Mouse (Mus musculus): ENCODE results near the gene Uqcr10. TPM values are rescaled to one million over a fixed set of nuclear protein-coding genes. Genes with fewer than 3 reads are reported as not detected.

Uqcr10 gene
- polyA plus RNA-seq, 1 experiment from 2014 or later, result 1,777 TPM

DNA sequence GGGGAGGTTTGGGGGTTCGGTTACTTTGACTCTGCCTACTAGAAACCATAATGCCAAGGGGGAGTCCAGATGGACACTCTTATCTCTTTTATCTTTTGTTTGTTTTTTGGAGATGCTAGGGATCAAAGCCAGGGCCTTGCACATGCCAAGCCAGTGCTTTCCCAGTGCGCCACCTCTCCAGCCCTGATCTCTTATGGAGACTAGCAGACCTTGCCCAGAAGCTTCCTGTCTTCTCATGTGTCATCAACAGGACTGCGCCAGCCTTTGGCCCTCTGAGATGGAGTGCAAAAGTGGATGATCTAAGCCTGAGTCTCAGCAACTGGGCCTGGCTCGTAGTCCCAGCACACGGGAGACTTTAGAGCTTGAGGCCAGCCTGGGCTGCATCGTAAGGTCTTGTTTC lies 28.4 kb downstream of the Uqcr10 start:
- Histone ChIP-seq H3K36me3 (peaks cover 81% of the 10 kb centered on the region), H3K4me1 (peaks cover 30% of the 10 kb centered on the region), H3K9ac (no peak overlapping the region), H3K9me3 (no peaks in the 10 kb centered on the region), H3K4me2 (no peak overlapping the region), H3K27ac (replicated peaks) (no peak overlapping the region), H3K4me3 (no peak overlapping the region), H3K27me3 (replicated peaks) (no peaks in the 10 kb centered on the region)
- WGBS, result 87% methylated on average over 6 of the region's 6 CpGs
- ATAC-seq (ENCODE audit: extremely low read depth, insufficient number of reproducible peaks, low FRiP score, low TSS enrichment), result no peak

- no peak overlapping the region for H3K4me3 ChIP-seq
- peaks cover 28% of the 10 kb centered on the region for H3K4me1 ChIP-seq
- no peak for ATAC-seq (ENCODE audit: extremely low read depth, insufficient number of reproducible peaks, low FRiP score, low TSS enrichment)
- no peak overlapping the region for H3K27ac ChIP-seq (replicated peaks)
- H3K9me3 ChIP-seq, result no peaks in the 10 kb centered on the region
- peaks cover 83% of the 10 kb centered on the region for H3K36me3 ChIP-seq
- H3K4me2 ChIP-seq, result no peak overlapping the region
- H3K27me3 ChIP-seq (replicated peaks), result no peaks in the 10 kb centered on the region
- WGBS, result 85% methylated on average over 6 of the region's 6 CpGs
- no peak overlapping the region for H3K9ac ChIP-seq
Observed at GRCm38 (mm10) chr11:4675126-4675562, 29.0 kb downstream of the Uqcr10 start.

DNA sequence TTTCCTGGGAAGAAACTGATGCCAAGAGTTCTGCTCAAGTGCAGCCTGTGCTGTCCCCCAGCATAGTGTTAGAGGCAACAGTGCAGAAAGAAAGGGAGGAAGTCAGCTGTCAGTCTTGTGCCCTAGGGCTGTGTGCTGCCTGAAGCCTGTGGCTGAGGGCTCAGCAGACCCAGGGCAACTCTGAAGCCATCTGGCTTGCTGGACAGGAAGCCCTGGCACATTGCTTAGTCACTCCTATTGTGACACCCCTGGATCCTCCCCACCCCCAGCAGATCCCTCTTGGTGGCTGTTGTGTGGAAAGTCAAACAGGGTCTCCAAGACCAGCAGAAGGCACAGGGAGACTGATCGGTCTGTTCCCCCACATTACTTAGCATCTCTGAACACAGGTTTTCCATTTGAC lies 29.5 kb downstream of the Uqcr10 start:
- Histone ChIP-seq H3K4me3 (no peak overlapping the region), H3K9ac (no peak overlapping the region), H3K4me2 (no peak overlapping the region), H3K27ac (replicated peaks) (no peak overlapping the region), H3K4me1 (peaks cover 23% of the 10 kb centered on the region), H3K27me3 (replicated peaks) (no peaks in the 10 kb centered on the region), H3K36me3 (peaks cover 81% of the 10 kb centered on the region), H3K9me3 (no peaks in the 10 kb centered on the region)
- ATAC-seq (ENCODE audit: extremely low read depth, insufficient number of reproducible peaks, low FRiP score, low TSS enrichment), result no peak
- 96% methylated on average over 1 of the region's 1 CpGs for WGBS

- no peak overlapping the region for H3K4me3 ChIP-seq
- WGBS, result 68% methylated on average over 4 of the region's 4 CpGs
- no peak overlapping the region for H3K4me2 ChIP-seq
- no peak; the same call in 1 of the 2 replicates for ATAC-seq (ENCODE audit: extremely low read depth, insufficient number of reproducible peaks, low FRiP score, low TSS enrichment)
- H3K9ac ChIP-seq, result no peak overlapping the region
- no peaks in the 10 kb centered on the region for H3K27me3 ChIP-seq (replicated peaks)
- peaks cover 15% of the 10 kb centered on the region for H3K4me1 ChIP-seq
- peaks cover 76% of the 10 kb centered on the region for H3K36me3 ChIP-seq
- no peaks in the 10 kb centered on the region for H3K9me3 ChIP-seq
- no peak overlapping the region for H3K27ac ChIP-seq (replicated peaks)
Observed at GRCm38 (mm10) chr11:4671736-4672135, 32.4 kb downstream of the Uqcr10 start.

GRCm38 (mm10) chr11:4662496-4662878 lies 41.7 kb downstream of the Uqcr10 start:
- Histone ChIP-seq H3K36me3 (peaks cover 71% of the 10 kb centered on the region), H3K27ac (replicated peaks) (no peak overlapping the region), H3K4me1 (peaks cover 4% of the 10 kb centered on the region; the same call in 1 of the 2 replicates), H3K9ac (no peak overlapping the region), H3K4me2 (no peak overlapping the region), H3K9me3 (no peaks in the 10 kb centered on the region), H3K4me3 (no peak overlapping the region), H3K27me3 (replicated peaks) (no peaks in the 10 kb centered on the region)
- ATAC-seq (ENCODE audit: extremely low read depth, insufficient number of reproducible peaks, low FRiP score, low TSS enrichment), result no peak
- 85% methylated on average over 11 of the region's 11 CpGs for WGBS

- H3K27ac ChIP-seq (replicated peaks), result no peak overlapping the region
Observed at GRCm38 (mm10) chr11:4661871-4662495, 42.2 kb downstream of the Uqcr10 start.

DNA sequence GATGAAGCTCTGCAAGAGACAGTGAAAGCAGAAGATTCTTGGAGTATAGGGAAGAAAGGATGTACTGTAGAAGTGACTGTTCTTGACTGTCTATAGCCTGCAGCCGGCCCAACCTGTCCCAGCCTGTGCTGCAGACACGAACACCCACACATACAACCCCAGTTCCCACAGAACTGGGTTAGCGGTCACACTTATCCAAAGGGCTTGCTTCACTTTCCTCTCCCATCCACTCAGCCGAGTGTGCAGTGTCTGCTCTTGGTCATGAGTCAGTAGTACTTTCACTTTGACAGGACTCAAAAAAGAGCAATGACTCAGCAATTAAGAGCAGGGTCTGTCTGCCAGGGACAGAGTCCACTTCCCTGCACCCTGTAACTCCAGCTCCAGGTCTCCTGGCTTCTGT lies 42.8 kb downstream of the Uqcr10 start:
- Histone ChIP-seq H3K36me3 (peaks cover 73% of the 10 kb centered on the region), H3K27ac (replicated peaks) (no peak overlapping the region), H3K27me3 (replicated peaks) (no peaks in the 10 kb centered on the region), H3K9me3 (no peaks in the 10 kb centered on the region), H3K4me2 (no peak overlapping the region), H3K4me1 (peaks cover 4% of the 10 kb centered on the region; the same call in 1 of the 2 replicates), H3K4me3 (no peak overlapping the region), H3K9ac (no peak overlapping the region)
- ATAC-seq (ENCODE audit: extremely low read depth, insufficient number of reproducible peaks, low FRiP score, low TSS enrichment), result peak; percentile 66
- WGBS, result 70% methylated on average over 4 of the region's 4 CpGs

More at GRCm38 (mm10) chr11:4661871-4662495, 42.2 kb downstream of the Uqcr10 start:
- WGBS, result 85% methylated on average over 10 of the region's 10 CpGs
- peaks cover 70% of the 10 kb centered on the region for H3K36me3 ChIP-seq
- H3K4me2 ChIP-seq, result no peak overlapping the region
- H3K9me3 ChIP-seq, result no peaks in the 10 kb centered on the region
- no peak for ATAC-seq (ENCODE audit: extremely low read depth, insufficient number of reproducible peaks, low FRiP score, low TSS enrichment)
- peaks cover 4% of the 10 kb centered on the region; the same call in 1 of the 2 replicates for H3K4me1 ChIP-seq
- H3K4me3 ChIP-seq, result no peak overlapping the region
- H3K9ac ChIP-seq, result no peak overlapping the region
- no peaks in the 10 kb centered on the region for H3K27me3 ChIP-seq (replicated peaks)

DNA sequence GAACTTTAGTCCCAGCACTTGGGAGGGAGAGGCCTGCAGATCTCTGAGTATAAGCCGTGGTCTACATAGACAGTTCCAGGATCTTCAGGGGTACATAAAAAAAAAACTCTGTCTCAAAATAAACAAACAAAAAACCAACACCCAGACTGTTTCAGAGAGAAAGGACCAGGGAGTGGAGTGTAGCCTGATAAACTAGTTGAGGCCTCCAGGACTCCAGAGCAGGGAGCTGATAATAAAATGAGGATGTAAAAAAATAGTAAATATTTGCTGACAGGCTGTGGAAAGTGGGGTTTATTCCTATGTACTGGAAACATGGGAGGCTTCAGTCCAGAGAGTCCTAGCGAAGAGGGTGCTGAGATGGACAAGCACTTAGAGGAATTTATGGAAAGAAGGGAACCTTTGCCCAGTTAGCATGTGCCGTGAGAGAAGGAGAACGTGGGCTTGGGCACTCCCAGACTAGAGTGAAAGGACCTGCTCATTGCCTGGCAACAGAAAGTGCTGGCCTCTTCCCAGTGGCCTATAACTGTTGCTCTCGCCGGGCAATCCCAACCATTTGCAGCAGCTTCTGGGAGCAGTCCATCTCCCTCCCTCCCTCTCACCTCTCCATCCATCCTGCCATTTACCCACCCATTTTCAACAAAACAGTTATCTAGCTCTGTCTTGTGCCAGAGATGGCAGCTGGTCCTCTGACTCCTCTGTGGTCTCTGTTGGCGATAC lies 43.7 kb downstream of the Uqcr10 start:
- Histone ChIP-seq H3K9me3 (no peaks in the 10 kb centered on the region), H3K4me2 (no peak overlapping the region), H3K4me1 (peaks cover 4% of the 10 kb centered on the region; the same call in 1 of the 2 replicates), H3K27ac (replicated peaks) (no peak overlapping the region), H3K27me3 (replicated peaks) (no peaks in the 10 kb centered on the region), H3K36me3 (peaks cover 77% of the 10 kb centered on the region), H3K4me3 (no peak overlapping the region), H3K9ac (no peak overlapping the region)
- WGBS, result 70% methylated on average over 7 of the region's 7 CpGs
- no peak for ATAC-seq (ENCODE audit: extremely low read depth, insufficient number of reproducible peaks, low FRiP score, low TSS enrichment)

- Histone ChIP-seq H3K9me3 (no peaks in the 10 kb centered on the region), H3K27me3 (replicated peaks) (no peaks in the 10 kb centered on the region), H3K4me3 (no peak overlapping the region), H3K27ac (replicated peaks) (no peak overlapping the region), H3K4me1 (peaks cover 4% of the 10 kb centered on the region; the same call in 1 of the 2 replicates), H3K4me2 (no peak overlapping the region), H3K36me3 (peaks cover 83% of the 10 kb centered on the region), H3K9ac (no peak overlapping the region)
- WGBS, result 80% methylated on average over 1 of the region's 1 CpGs
- no peak; the same call in 1 of the 2 replicates for ATAC-seq (ENCODE audit: extremely low read depth, insufficient number of reproducible peaks, low FRiP score, low TSS enrichment)
Observed at GRCm38 (mm10) chr11:4659818-4660217, 44.3 kb downstream of the Uqcr10 start.

All from heart, embryonic 13.5 days (tissue).